ENCODE assay signal across 22 mouse cellular contexts in the genomic region with DNA sequence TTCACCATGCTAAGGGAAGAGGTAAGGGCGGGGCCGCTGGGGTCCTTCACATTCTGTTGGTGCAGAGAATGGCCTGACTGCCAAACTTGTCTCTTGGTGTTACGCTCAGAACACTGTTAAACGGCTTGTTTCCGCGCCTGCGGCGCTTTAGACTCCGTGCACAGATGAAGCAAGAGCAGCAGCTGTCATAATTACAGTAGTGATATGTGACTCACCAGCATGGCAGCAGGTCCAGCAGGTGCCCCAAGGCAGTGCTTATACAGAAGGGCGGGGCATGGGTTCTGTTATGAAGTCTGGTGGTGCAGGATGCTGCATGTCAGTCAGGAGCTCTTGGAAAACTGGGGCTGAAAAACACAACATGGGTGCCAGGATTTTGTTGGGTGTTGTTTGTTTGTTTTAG. TPM values are rescaled to one million over a fixed set of nuclear protein-coding genes. Genes with fewer than 3 reads are reported as not detected.
DNase-seq lines count a peak whose midpoint lies in the region; ATAC-seq and TF ChIP-seq lines count a peak whose summit lies in the region.
"Had no signal": no experiment of that assay in that cellular context is flagged by ENCODE, and none has a peak within 500 bp of the region (broad histone marks: within the 10 kb centered on the region; RNA-seq: fewer than 3 reads in every experiment).

No protein-coding gene starts in this region.

- no peak overlapping the region for H3K27ac ChIP-seq in embryonic facial prominence, embryonic 15.5 days (replicated peaks)
- H3K27ac ChIP-seq in stomach, postnatal 0 days (replicated peaks) = no peak overlapping the region
- no peak overlapping the region for H3K27ac ChIP-seq in midbrain, embryonic 15.5 days
- H3K27ac ChIP-seq: hindbrain, postnatal 0 days; limb, embryonic 15.5 days; midbrain, embryonic 10.5 days; neural tube, embryonic 15.5 days had no signal

- no peaks in the 10 kb centered on the region for H3K27me3 ChIP-seq in embryonic facial prominence, embryonic 15.5 days
- H3K27me3 ChIP-seq in stomach, postnatal 0 days (ENCODE audit: control insufficient read depth, insufficient read depth, low read length) = no peaks in the 10 kb centered on the region
- H3K27me3 ChIP-seq in midbrain, embryonic 15.5 days (replicated peaks) = no peaks in the 10 kb centered on the region
- H3K27me3 ChIP-seq: limb, embryonic 15.5 days; neural tube, embryonic 15.5 days had no signal

- WGBS in embryonic facial prominence, embryonic 15.5 days = 79% methylated on average over 10 of the region's 10 CpGs
- WGBS in stomach, postnatal 0 days = 81% methylated on average over 10 of the region's 10 CpGs
- 96% methylated on average over 10 of the region's 10 CpGs for WGBS in midbrain, embryonic 15.5 days

- H3K4me3 ChIP-seq in embryonic facial prominence, embryonic 15.5 days (replicated peaks) = no peak overlapping the region
- no peak overlapping the region for H3K4me3 ChIP-seq in stomach, postnatal 0 days (ENCODE audit: low read depth, low read length)
- H3K4me3 ChIP-seq in midbrain, embryonic 15.5 days = no peak overlapping the region
- H3K4me3 ChIP-seq: erythroblast, embryonic 14.5 days; limb, embryonic 15.5 days; midbrain, embryonic 10.5 days; neural tube, embryonic 15.5 days had no signal

- H3K4me1 ChIP-seq in embryonic facial prominence, embryonic 15.5 days = no peaks in the 10 kb centered on the region
- H3K4me1 ChIP-seq in stomach, postnatal 0 days (replicated peaks; ENCODE audit: control insufficient read depth, insufficient read depth) = no peaks in the 10 kb centered on the region
- H3K4me1 ChIP-seq in midbrain, embryonic 15.5 days = no peaks in the 10 kb centered on the region
- H3K4me1 ChIP-seq: limb, embryonic 15.5 days; midbrain, embryonic 10.5 days; neural tube, embryonic 15.5 days had no signal

- no peak overlapping the region for H3K9ac ChIP-seq in embryonic facial prominence, embryonic 15.5 days
- no peak overlapping the region for H3K9ac ChIP-seq in stomach, postnatal 0 days (ENCODE audit: low read length)
- H3K9ac ChIP-seq in midbrain, embryonic 15.5 days = no peak overlapping the region
- H3K9ac ChIP-seq: limb, embryonic 15.5 days; neural tube, embryonic 15.5 days had no signal

- no peak for TF ChIP-seq CTCF in stomach, postnatal 0 days (IDR thresholded peaks at IDR 0.05; ENCODE audit: low read depth)

- peaks cover 93% of the 10 kb centered on the region for H3K36me3 ChIP-seq in embryonic facial prominence, embryonic 15.5 days
- H3K36me3 ChIP-seq in stomach, postnatal 0 days (ENCODE audit: control insufficient read depth, insufficient read depth, low read length) = peaks cover 58% of the 10 kb centered on the region
- peaks cover 77% of the 10 kb centered on the region for H3K36me3 ChIP-seq in midbrain, embryonic 15.5 days (replicated peaks)

- peak; percentile 57 for DNase-seq in layer of hippocampus, adult 11-12 months (ENCODE audit: low spot score)
- no peak for DNase-seq in layer of hippocampus, postnatal 10 days (ENCODE audit: low spot score in 2 of 2)
- DNase-seq in layer of hippocampus, adult 8-10 months (ENCODE audit: low spot score in 2 of 2) = peak; percentile 43 to 57
- DNase-seq in stomach, postnatal 0 days (ENCODE audit: low spot score) = peak; percentile 34
- no peak for DNase-seq in right cerebral cortex, adult 18-20 months
- DNase-seq: cerebellum, postnatal 10 days; embryo, embryonic 11 days; heart, postnatal 4 days; kidney, adult 9 months; kidney, postnatal 36 days; lung, postnatal 4 days; right cerebral cortex, postnatal 4 days; thymus, adult 18-20 months had no signal

- TF ChIP-seq EP300 in stomach, postnatal 0 days (optimal IDR thresholded peaks at IDR 0.05) = no peak

- no peak overlapping the region for H3K4me2 ChIP-seq in embryonic facial prominence, embryonic 15.5 days (replicated peaks)
- no peak overlapping the region for H3K4me2 ChIP-seq in stomach, postnatal 0 days (replicated peaks; ENCODE audit: low read depth)
- H3K4me2 ChIP-seq in midbrain, embryonic 15.5 days = no peak overlapping the region
- H3K4me2 ChIP-seq: limb, embryonic 15.5 days; neural tube, embryonic 15.5 days had no signal

- no peaks in the 10 kb centered on the region for H3K9me3 ChIP-seq in embryonic facial prominence, embryonic 15.5 days (replicated peaks)
- no peaks in the 10 kb centered on the region for H3K9me3 ChIP-seq in stomach, postnatal 0 days (ENCODE audit: control insufficient read depth, low read length)
- no peaks in the 10 kb centered on the region for H3K9me3 ChIP-seq in midbrain, embryonic 15.5 days
- H3K9me3 ChIP-seq: G1E; limb, embryonic 15.5 days; midbrain, embryonic 10.5 days; neural tube, embryonic 15.5 days had no signal

- ATAC-seq in embryonic facial prominence, embryonic 15.5 days (ENCODE audit: insufficient number of reproducible peaks, low FRiP score, low TSS enrichment, low read depth) = peak; percentile 39; the same call in 1 of the 2 replicates
- ATAC-seq in stomach, postnatal 0 days (ENCODE audit: low FRiP score, low TSS enrichment) = peak; percentile 78
- no peak for ATAC-seq in midbrain, embryonic 15.5 days (replicated peaks)
- ATAC-seq: forebrain, embryonic 16.5 days; hindbrain, postnatal 0 days had no signal

RNA-seq across cellular contexts. Expression of a gene that starts 10.4 kb away (rescaled TPM):
- 100 to 1,000 TPM; 185 to 187 TPM for total RNA-seq in layer of hippocampus, postnatal 10 days (2021)
- 172 and 173 TPM in 2 replicates for polyA plus RNA-seq in embryonic facial prominence, embryonic 15.5 days (2015; fragmentation: Nextera tagmentation; extraction: Ambion mirVana)
- total RNA-seq in layer of hippocampus, adult 8-10 months (2022) = 100 to 1,000 TPM; 243 to 262 (median 251) TPM
- 72.5 and 75.6 TPM in 2 replicates for polyA plus RNA-seq in stomach, postnatal 0 days (2015; fragmentation: Nextera tagmentation; extraction: Ambion mirVana)
- 198 and 199 TPM in 2 replicates for polyA plus RNA-seq in midbrain, embryonic 15.5 days (2015; fragmentation: Nextera tagmentation; extraction: Ambion mirVana)

RNA-seq across cellular contexts. Expression of a gene that starts 15.7 kb away (rescaled TPM):
- total RNA-seq in layer of hippocampus, postnatal 10 days (2021) = 10 to 100 TPM; 27.1 to 28.3 TPM
- 51.5 and 53.5 TPM in 2 replicates for polyA plus RNA-seq in embryonic facial prominence, embryonic 15.5 days (2015; fragmentation: Nextera tagmentation; extraction: Ambion mirVana)
- 10 to 100 TPM; 24.1 to 26.4 (median 26.1) TPM for total RNA-seq in layer of hippocampus, adult 8-10 months (2022)
- polyA plus RNA-seq in stomach, postnatal 0 days (2015; fragmentation: Nextera tagmentation; extraction: Ambion mirVana) = 21.3 and 21.4 TPM in 2 replicates
- 40.9 and 45.6 TPM in 2 replicates for polyA plus RNA-seq in midbrain, embryonic 15.5 days (2015; fragmentation: Nextera tagmentation; extraction: Ambion mirVana)

RNA-seq across cellular contexts. Expression of a gene that starts 47.1 kb away (rescaled TPM):
- 100 to 1,000 TPM; 248 to 265 TPM for total RNA-seq in layer of hippocampus, postnatal 10 days (2021)
- 999 and 1,010 TPM in 2 replicates for polyA plus RNA-seq in embryonic facial prominence, embryonic 15.5 days (2015; fragmentation: Nextera tagmentation; extraction: Ambion mirVana)
- total RNA-seq in layer of hippocampus, adult 8-10 months (2022) = 100 to 1,000 TPM; 259 to 278 (median 266) TPM
- polyA plus RNA-seq in stomach, postnatal 0 days (2015; fragmentation: Nextera tagmentation; extraction: Ambion mirVana) = 740 and 754 TPM in 2 replicates
- polyA plus RNA-seq in midbrain, embryonic 15.5 days (2015; fragmentation: Nextera tagmentation; extraction: Ambion mirVana) = 467 and 483 TPM in 2 replicates

RNA-seq across cellular contexts. Expression of a gene that starts 59.4 kb away (rescaled TPM):
- 10 to 100 TPM; 28.4 to 35.1 TPM for total RNA-seq in layer of hippocampus, postnatal 10 days (2021)
- 45.8 and 48.7 TPM in 2 replicates for polyA plus RNA-seq in embryonic facial prominence, embryonic 15.5 days (2015; fragmentation: Nextera tagmentation; extraction: Ambion mirVana)
- 10 to 100 TPM; 24.5 to 37.1 (median 28.0) TPM for total RNA-seq in layer of hippocampus, adult 8-10 months (2022)
- polyA plus RNA-seq in stomach, postnatal 0 days (2015; fragmentation: Nextera tagmentation; extraction: Ambion mirVana) = 24.6 and 27.5 TPM in 2 replicates
- polyA plus RNA-seq in midbrain, embryonic 15.5 days (2015; fragmentation: Nextera tagmentation; extraction: Ambion mirVana) = 19.3 and 20.9 TPM in 2 replicates

Comparison
In these comparisons a context has a peak if more than half of its experiments do, and no peak if none do; other contexts are left out.
1. DNase-seq: peak in layer of hippocampus, adult 11-12 months (single experiment), layer of hippocampus, adult 8-10 months (2 of 2) and stomach, postnatal 0 days (single experiment); none in layer of hippocampus, postnatal 10 days (0 of 2) and right cerebral cortex, adult 18-20 months (single experiment).